Mouse (Mus musculus): Measurements from ENCODE around the gene Cdc14b. TPM values are rescaled to one million over a fixed set of nuclear protein-coding genes. Genes with fewer than 3 reads are reported as not detected.
A peak's percentile ranks its signal among the peaks of the same experiment; 100 is the strongest.

Cdc14b gene
- polyA plus RNA-seq, 1 experiment from 2014 or later, result 41.0 TPM

DNA sequence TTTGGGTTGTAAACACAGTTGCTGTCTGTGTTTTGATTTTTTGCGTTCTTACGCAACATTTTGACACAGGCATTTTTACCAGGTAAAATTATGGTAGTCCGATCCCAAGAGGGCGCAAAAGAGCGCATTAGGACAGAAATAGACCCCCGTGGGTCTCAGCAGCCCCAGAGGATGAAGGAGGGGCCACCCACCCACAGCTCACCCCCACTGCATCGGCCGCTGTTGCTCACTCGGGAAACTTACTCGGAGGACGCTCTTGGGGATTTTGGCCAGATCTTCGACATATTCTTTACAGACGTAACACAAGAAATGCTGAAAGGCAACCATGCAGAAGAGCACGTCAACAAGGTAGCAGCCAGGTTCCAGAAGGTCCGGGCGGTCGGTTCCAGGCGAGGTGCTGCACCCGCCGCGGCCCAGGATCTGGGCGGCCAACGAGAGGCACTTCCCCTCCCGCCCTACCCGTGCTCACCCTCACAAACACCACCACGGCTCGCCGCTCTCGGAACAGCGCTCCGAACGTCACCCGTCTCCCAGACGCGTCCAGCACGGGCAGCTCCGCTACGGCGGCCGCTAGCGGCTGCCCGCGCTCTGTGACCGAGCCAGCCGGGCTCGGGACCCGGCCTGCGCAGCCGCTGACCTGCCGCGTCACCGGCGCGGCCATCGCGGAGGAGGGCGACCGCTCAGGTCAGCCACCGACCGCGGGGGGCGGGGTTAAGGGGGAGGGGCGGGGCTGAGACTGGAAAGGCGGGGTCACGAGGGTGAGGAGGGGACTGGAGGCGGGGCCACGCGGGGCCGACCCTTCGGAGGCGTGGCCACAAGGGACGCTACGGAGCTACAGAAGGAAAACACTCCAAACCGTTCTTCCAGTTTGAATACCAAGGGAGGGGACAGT is 37.2 kb upstream of the Cdc14b start, which contains the start of gene Aaed1:
TSS of gene Aaed1 (minus strand) at position 687 of the 892 bp plus-strand sequence.
- H3K36me3 ChIP-seq (ENCODE audit: control insufficient read depth, insufficient read depth, low read length), result peaks cover 5% of the 10 kb centered on the region
- WGBS, result under 1% methylated on average over 71 of the region's 74 CpGs
- no peaks in the 10 kb centered on the region for H3K4me1 ChIP-seq (ENCODE audit: control insufficient read depth, insufficient read depth, low read length)
- peak within 1 kb of the TSS; percentile 50 for H3K4me2 ChIP-seq (ENCODE audit: low read depth, severe bottlenecking)
- peak within 1 kb of the TSS; percentile 73; the same call in 1 of the 2 replicates for H3K27ac ChIP-seq (replicated peaks; ENCODE audit: low read depth, low read length)
- ATAC-seq (ENCODE audit: insufficient number of reproducible peaks, low FRiP score, low TSS enrichment, low read depth) (peak; percentile 90), DNase-seq (ENCODE audit: low spot score) (peak; percentile 97)
- H3K4me3 ChIP-seq (ENCODE audit: low read depth, low read length), result peak within 1 kb of the TSS; percentile 70
- H3K27me3 ChIP-seq (ENCODE audit: control insufficient read depth, insufficient read depth, low read length), result no peaks in the 10 kb centered on the region
- H3K9me3 ChIP-seq (ENCODE audit: control insufficient read depth, low read length), result no peaks in the 10 kb centered on the region
- H3K9ac ChIP-seq (ENCODE audit: low read length), result peak within 1 kb of the TSS; percentile 67

- peak overlapping the region; percentile 50; the same call in 1 of the 2 replicates for H3K4me2 ChIP-seq (ENCODE audit: low read depth, severe bottlenecking)
- H3K9me3 ChIP-seq (ENCODE audit: control insufficient read depth, low read length), result no peaks in the 10 kb centered on the region
- ATAC-seq (ENCODE audit: insufficient number of reproducible peaks, low FRiP score, low TSS enrichment, low read depth) (no peak), DNase-seq (ENCODE audit: low spot score) (no peak)
- WGBS, result 93% methylated on average over 1 of the region's 1 CpGs
- no peak overlapping the region for H3K4me3 ChIP-seq (ENCODE audit: low read depth, low read length)
- no peaks in the 10 kb centered on the region for H3K4me1 ChIP-seq (ENCODE audit: control insufficient read depth, insufficient read depth, low read length)
- H3K9ac ChIP-seq (ENCODE audit: low read length), result no peak overlapping the region
- H3K27me3 ChIP-seq (ENCODE audit: control insufficient read depth, insufficient read depth, low read length), result no peaks in the 10 kb centered on the region
- peaks cover 5% of the 10 kb centered on the region for H3K36me3 ChIP-seq (ENCODE audit: control insufficient read depth, insufficient read depth, low read length)
- H3K27ac ChIP-seq (replicated peaks; ENCODE audit: low read depth, low read length), result no peak overlapping the region
Measured at GRCm38 (mm10) chr13:64311266-64311665, 36.2 kb upstream of the Cdc14b start.

DNA sequence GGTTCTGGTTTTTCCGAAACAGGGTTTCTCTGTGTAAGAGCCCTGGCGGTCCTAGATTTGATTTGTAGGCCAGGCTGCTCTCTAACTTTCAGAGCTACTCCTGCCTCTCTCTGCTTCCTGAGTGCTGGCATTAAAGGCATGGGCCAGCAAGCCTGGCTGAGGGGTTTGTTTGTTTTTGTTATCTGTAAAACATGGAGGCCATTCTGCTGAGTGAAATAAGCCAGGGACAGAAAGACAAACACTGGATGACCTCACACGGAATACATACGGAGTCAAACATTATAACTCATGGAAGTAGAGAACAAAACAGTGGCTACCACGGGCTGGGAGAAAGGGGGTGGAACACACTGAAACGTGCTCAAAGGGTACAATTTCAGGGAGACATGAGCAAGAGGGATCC is 35.5 kb upstream of the Cdc14b start:
- Histone ChIP-seq H3K4me2 (ENCODE audit: low read depth, severe bottlenecking) (no peak overlapping the region), H3K9me3 (ENCODE audit: control insufficient read depth, low read length) (no peaks in the 10 kb centered on the region), H3K4me3 (ENCODE audit: low read depth, low read length) (no peak overlapping the region), H3K9ac (ENCODE audit: low read length) (no peak overlapping the region), H3K27ac (replicated peaks; ENCODE audit: low read depth, low read length) (no peak overlapping the region), H3K4me1 (ENCODE audit: control insufficient read depth, insufficient read depth, low read length) (no peaks in the 10 kb centered on the region), H3K27me3 (ENCODE audit: control insufficient read depth, insufficient read depth, low read length) (no peaks in the 10 kb centered on the region), H3K36me3 (ENCODE audit: control insufficient read depth, insufficient read depth, low read length) (peaks cover 5% of the 10 kb centered on the region)
- WGBS, result 77% methylated on average over 6 of the region's 6 CpGs
- DNase-seq (ENCODE audit: low spot score), result no peak
- no peak for ATAC-seq (ENCODE audit: insufficient number of reproducible peaks, low FRiP score, low TSS enrichment, low read depth)

DNA sequence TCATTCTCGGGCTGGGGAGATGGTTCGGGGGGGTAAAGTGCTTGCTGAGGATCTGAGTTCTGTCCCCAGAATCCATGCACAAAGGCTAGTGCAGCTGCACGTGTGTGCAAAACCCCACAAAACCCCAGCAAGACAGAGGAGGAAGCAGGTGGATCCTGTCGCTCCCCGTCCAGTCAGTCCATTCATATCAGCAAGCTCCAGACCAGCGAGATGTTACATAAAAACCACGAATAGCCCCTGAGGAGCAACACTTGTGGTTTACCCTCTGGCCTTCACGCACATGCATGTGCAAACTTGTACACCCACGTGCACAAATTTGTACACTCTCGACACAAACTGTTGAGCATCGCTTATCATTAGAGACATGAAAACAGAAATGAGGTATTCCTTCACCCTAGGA is 34.8 kb upstream of the Cdc14b start:
- DNase-seq (ENCODE audit: low spot score) (no peak), ATAC-seq (ENCODE audit: insufficient number of reproducible peaks, low FRiP score, low TSS enrichment, low read depth) (no peak)
- Histone ChIP-seq H3K9me3 (ENCODE audit: control insufficient read depth, low read length) (no peaks in the 10 kb centered on the region), H3K9ac (ENCODE audit: low read length) (no peak overlapping the region), H3K4me2 (ENCODE audit: low read depth, severe bottlenecking) (no peak overlapping the region), H3K4me1 (ENCODE audit: control insufficient read depth, insufficient read depth, low read length) (no peaks in the 10 kb centered on the region), H3K4me3 (ENCODE audit: low read depth, low read length) (no peak overlapping the region), H3K27me3 (ENCODE audit: control insufficient read depth, insufficient read depth, low read length) (no peaks in the 10 kb centered on the region), H3K36me3 (ENCODE audit: control insufficient read depth, insufficient read depth, low read length) (peaks cover 5% of the 10 kb centered on the region), H3K27ac (replicated peaks; ENCODE audit: low read depth, low read length) (no peak overlapping the region)
- 83% methylated on average over 11 of the region's 11 CpGs for WGBS

- Histone ChIP-seq H3K4me2 (ENCODE audit: low read depth, severe bottlenecking) (no peak overlapping the region), H3K36me3 (ENCODE audit: control insufficient read depth, insufficient read depth, low read length) (peaks cover 5% of the 10 kb centered on the region), H3K4me1 (ENCODE audit: control insufficient read depth, insufficient read depth, low read length) (no peaks in the 10 kb centered on the region), H3K27ac (replicated peaks; ENCODE audit: low read depth, low read length) (no peak overlapping the region), H3K4me3 (ENCODE audit: low read depth, low read length) (no peak overlapping the region), H3K27me3 (ENCODE audit: control insufficient read depth, insufficient read depth, low read length) (no peaks in the 10 kb centered on the region), H3K9ac (ENCODE audit: low read length) (no peak overlapping the region), H3K9me3 (ENCODE audit: control insufficient read depth, low read length) (no peaks in the 10 kb centered on the region)
- DNase-seq (ENCODE audit: low spot score), result no peak
- ATAC-seq (ENCODE audit: insufficient number of reproducible peaks, low FRiP score, low TSS enrichment, low read depth), result no peak
- WGBS, result 73% methylated on average over 5 of the region's 5 CpGs
Measured at GRCm38 (mm10) chr13:64309036-64309435, 33.9 kb upstream of the Cdc14b start.

GRCm38 (mm10) chr13:64307508-64307907 is 32.4 kb upstream of the Cdc14b start:
- Histone ChIP-seq H3K36me3 (ENCODE audit: control insufficient read depth, insufficient read depth, low read length) (peaks cover 5% of the 10 kb centered on the region), H3K4me3 (ENCODE audit: low read depth, low read length) (no peak overlapping the region), H3K4me1 (ENCODE audit: control insufficient read depth, insufficient read depth, low read length) (no peaks in the 10 kb centered on the region), H3K9me3 (ENCODE audit: control insufficient read depth, low read length) (no peaks in the 10 kb centered on the region), H3K4me2 (ENCODE audit: low read depth, severe bottlenecking) (no peak overlapping the region), H3K9ac (ENCODE audit: low read length) (no peak overlapping the region), H3K27me3 (ENCODE audit: control insufficient read depth, insufficient read depth, low read length) (no peaks in the 10 kb centered on the region), H3K27ac (replicated peaks; ENCODE audit: low read depth, low read length) (no peak overlapping the region)
- no peak for DNase-seq (ENCODE audit: low spot score)
- 84% methylated on average over 5 of the region's 5 CpGs for WGBS
- no peak for ATAC-seq (ENCODE audit: insufficient number of reproducible peaks, low FRiP score, low TSS enrichment, low read depth)

DNA sequence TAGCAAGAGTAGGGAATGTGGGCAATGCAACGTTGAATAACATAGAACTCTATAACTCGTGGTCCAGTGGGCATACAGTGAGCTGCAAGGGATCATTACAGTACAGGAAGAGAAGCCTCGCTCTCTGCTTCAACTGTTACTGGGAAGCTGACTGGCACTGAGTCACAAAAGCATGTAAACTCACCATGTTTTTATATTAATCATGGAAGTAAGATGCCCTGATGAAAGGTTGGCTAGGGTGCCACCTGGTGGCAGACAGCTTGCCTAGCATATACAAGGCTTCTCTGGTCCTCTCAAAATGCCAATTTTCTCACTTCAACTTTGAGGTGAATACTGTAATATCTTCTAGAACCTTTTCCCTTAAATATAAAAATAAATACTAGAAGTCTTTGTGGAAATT is 31.0 kb upstream of the Cdc14b start:
- Histone ChIP-seq H3K4me3 (ENCODE audit: low read depth, low read length) (no peak overlapping the region), H3K27me3 (ENCODE audit: control insufficient read depth, insufficient read depth, low read length) (no peaks in the 10 kb centered on the region), H3K4me2 (ENCODE audit: low read depth, severe bottlenecking) (no peak overlapping the region), H3K36me3 (ENCODE audit: control insufficient read depth, insufficient read depth, low read length) (peaks cover 5% of the 10 kb centered on the region), H3K9ac (ENCODE audit: low read length) (no peak overlapping the region), H3K9me3 (ENCODE audit: control insufficient read depth, low read length) (no peaks in the 10 kb centered on the region), H3K27ac (replicated peaks; ENCODE audit: low read depth, low read length) (no peak overlapping the region), H3K4me1 (ENCODE audit: control insufficient read depth, insufficient read depth, low read length) (no peaks in the 10 kb centered on the region)
- ATAC-seq (ENCODE audit: insufficient number of reproducible peaks, low FRiP score, low TSS enrichment, low read depth) (no peak), DNase-seq (ENCODE audit: low spot score) (peak; percentile 71)
- 76% methylated on average over 3 of the region's 3 CpGs for WGBS

- Histone ChIP-seq H3K27me3 (ENCODE audit: control insufficient read depth, insufficient read depth, low read length) (no peaks in the 10 kb centered on the region), H3K4me2 (ENCODE audit: low read depth, severe bottlenecking) (no peak overlapping the region), H3K4me3 (ENCODE audit: low read depth, low read length) (no peak overlapping the region), H3K9ac (ENCODE audit: low read length) (no peak overlapping the region), H3K27ac (replicated peaks; ENCODE audit: low read depth, low read length) (no peak overlapping the region), H3K4me1 (ENCODE audit: control insufficient read depth, insufficient read depth, low read length) (no peaks in the 10 kb centered on the region), H3K9me3 (ENCODE audit: control insufficient read depth, low read length) (no peaks in the 10 kb centered on the region), H3K36me3 (ENCODE audit: control insufficient read depth, insufficient read depth, low read length) (no peaks in the 10 kb centered on the region; the same call in 1 of the 2 replicates)
- DNase-seq (ENCODE audit: low spot score), result no peak
- WGBS, result 86% methylated on average over 1 of the region's 1 CpGs
- no peak for ATAC-seq (ENCODE audit: insufficient number of reproducible peaks, low FRiP score, low TSS enrichment, low read depth)
Measured at GRCm38 (mm10) chr13:64299069-64299468, 24.0 kb upstream of the Cdc14b start.

All from limb, embryonic 11.5 days (tissue).